9 mouse cellular contexts compared by ENCODE assay signal in genomic region chr11:94882687-94883383, GRCm38 (mm10). TPM values are rescaled to one million over a fixed set of nuclear protein-coding genes. Genes with fewer than 3 reads are reported as not detected.
DNase-seq lines count a peak whose midpoint lies in the region; ATAC-seq and TF ChIP-seq lines count a peak whose summit lies in the region.
"Had no signal": no experiment of that assay in that cellular context is flagged by ENCODE, and none has a peak within 500 bp of the region (broad histone marks: within the 10 kb centered on the region; RNA-seq: fewer than 3 reads in every experiment).

No protein-coding gene starts in this region.

- peak overlapping the region; percentile 61 for H3K4me2 ChIP-seq in heart, embryonic 12.5 days
- H3K4me2 ChIP-seq in hindbrain, embryonic 15.5 days = peak overlapping the region; percentile 38
- peak overlapping the region; percentile 40 for H3K4me2 ChIP-seq in neural tube, embryonic 13.5 days

- peak overlapping the region; percentile 69 for H3K27ac ChIP-seq in heart, embryonic 12.5 days (ENCODE audit: poor library complexity, severe bottlenecking)
- H3K27ac ChIP-seq in embryonic fibroblast, embryonic 13.5 days (ENCODE audit: insufficient read depth, low read length) = peak overlapping the region; percentile 100
- H3K27ac ChIP-seq in hindbrain, embryonic 15.5 days (replicated peaks) = no peak overlapping the region
- H3K27ac ChIP-seq in neural tube, embryonic 13.5 days (replicated peaks) = 0 out of 2 replicates have a peak overlapping the region, but pooled peaks have one; percentile 61

- DNase-seq in heart, adult 9 months (ENCODE audit: low spot score in 2 of 2) = no peak
- DNase-seq in ovary, postnatal 10 days (ENCODE audit: low spot score) = no peak
- DNase-seq in adrenal gland, adult 8-10 months = no peak

- H3K9ac ChIP-seq in heart, embryonic 12.5 days = peak overlapping the region; percentile 42
- H3K9ac ChIP-seq in hindbrain, embryonic 15.5 days = no peak overlapping the region
- peak overlapping the region; percentile 50 for H3K9ac ChIP-seq in neural tube, embryonic 13.5 days

- ATAC-seq in heart, embryonic 12.5 days (ENCODE audit: insufficient number of reproducible peaks, low FRiP score) = peak; percentile 43; the same call in 1 of the 2 replicates
- ATAC-seq in hindbrain, embryonic 15.5 days (ENCODE audit: low FRiP score, low read depth) = no peak
- 0 out of 2 replicates have a peak, but pooled peaks have one; percentile 54 for ATAC-seq in neural tube, embryonic 13.5 days (ENCODE audit: low read depth)
- no peak for ATAC-seq in erythroid progenitor cell, adult 5-6 weeks (replicated peaks; ENCODE audit: low FRiP score, poor library complexity, severe bottlenecking)

- no peak for TF ChIP-seq CTCF in embryonic fibroblast, embryonic 13.5 days (IDR thresholded peaks at IDR 0.05; ENCODE audit: borderline replicate concordance, insufficient read depth, low read length)

- peak overlapping the region; percentile 19 for H3K4me3 ChIP-seq in heart, embryonic 12.5 days
- no peak overlapping the region for H3K4me3 ChIP-seq in embryonic fibroblast, embryonic 13.5 days (ENCODE audit: insufficient read depth, low read length)
- peak overlapping the region; percentile 5 for H3K4me3 ChIP-seq in hindbrain, embryonic 15.5 days
- H3K4me3 ChIP-seq in neural tube, embryonic 13.5 days = no peak overlapping the region
- H3K4me3 ChIP-seq: erythroblast, embryonic 14.5 days had no signal

- H3K36me3 ChIP-seq in heart, embryonic 12.5 days = no peaks in the 10 kb centered on the region
- H3K36me3 ChIP-seq in hindbrain, embryonic 15.5 days = no peaks in the 10 kb centered on the region
- no peaks in the 10 kb centered on the region for H3K36me3 ChIP-seq in neural tube, embryonic 13.5 days

- H3K9me3 ChIP-seq in heart, embryonic 12.5 days (replicated peaks) = no peaks in the 10 kb centered on the region
- no peaks in the 10 kb centered on the region for H3K9me3 ChIP-seq in hindbrain, embryonic 15.5 days
- H3K9me3 ChIP-seq in neural tube, embryonic 13.5 days = no peaks in the 10 kb centered on the region

- peak; percentile 75 for TF ChIP-seq POLR2A in embryonic fibroblast, embryonic 13.5 days (IDR thresholded peaks at IDR 0.05; ENCODE audit: low read depth, low read length)

- 1% methylated on average over 17 of the region's 19 CpGs for WGBS in heart, embryonic 12.5 days
- 5% methylated on average over 19 of the region's 19 CpGs for WGBS in hindbrain, embryonic 15.5 days
- 5% methylated on average over 19 of the region's 19 CpGs for WGBS in neural tube, embryonic 13.5 days

- H3K4me1 ChIP-seq in heart, embryonic 12.5 days (replicated peaks) = peaks cover 36% of the 10 kb centered on the region
- H3K4me1 ChIP-seq in embryonic fibroblast, embryonic 13.5 days (ENCODE audit: control insufficient read depth, insufficient read depth, low read length) = peaks cover 10% of the 10 kb centered on the region
- peaks cover 21% of the 10 kb centered on the region for H3K4me1 ChIP-seq in hindbrain, embryonic 15.5 days (replicated peaks)
- peaks cover 23% of the 10 kb centered on the region for H3K4me1 ChIP-seq in neural tube, embryonic 13.5 days (replicated peaks)

- H3K27me3 ChIP-seq in heart, embryonic 12.5 days (replicated peaks) = peaks cover 24% of the 10 kb centered on the region
- H3K27me3 ChIP-seq in hindbrain, embryonic 15.5 days = peaks cover 30% of the 10 kb centered on the region
- H3K27me3 ChIP-seq in neural tube, embryonic 13.5 days = peaks cover 39% of the 10 kb centered on the region

RNA-seq across cellular contexts. Expression of gene Col1a1, which starts 53.2 kb away (rescaled TPM):
- polyA plus RNA-seq in heart, embryonic 12.5 days (2016; fragmentation: Nextera tagmentation; extraction: Ambion mirVana) = 404 and 446 TPM in 2 replicates
- 6,098 and 7,850 TPM in 2 replicates for polyA plus RNA-seq in embryonic fibroblast, embryonic 13.5 days (2011; ENCODE audit: insufficient read length, low read depth, missing spikeins)
- 120 and 145 TPM in 2 replicates for polyA plus RNA-seq in hindbrain, embryonic 15.5 days (2015; fragmentation: Nextera tagmentation; extraction: Ambion mirVana)
- polyA plus RNA-seq in neural tube, embryonic 13.5 days (2015; fragmentation: Nextera tagmentation; extraction: Ambion mirVana) = 187 and 207 TPM in 2 replicates
- total RNA-seq in adrenal gland, adult 8-10 months (2022) = 10 to 100 TPM; 25.9 to 57.5 (median 32.5) TPM
- 1.4 and 2.1 TPM in 2 replicates for total RNA-seq in erythroid progenitor cell, adult 5-6 weeks (2015; ENCODE audit: low replicate concordance)
- 0.90 and 1.9 TPM in 2 replicates for total RNA-seq in erythroid progenitor cell, adult 5-6 weeks (2017; ENCODE audit: low replicate concordance)

Comparison
In these comparisons a context has a peak if more than half of its experiments do, and no peak if none do; other contexts are left out.
1. ATAC-seq: peak in heart, embryonic 12.5 days (single experiment) and neural tube, embryonic 13.5 days (single experiment); none in hindbrain, embryonic 15.5 days (single experiment) and erythroid progenitor cell, adult 5-6 weeks (single experiment).
2. H3K4me3 ChIP-seq: peak in heart, embryonic 12.5 days (single experiment) and hindbrain, embryonic 15.5 days (single experiment); none in embryonic fibroblast, embryonic 13.5 days (single experiment) and neural tube, embryonic 13.5 days (single experiment).
3. RNA of gene Col1a1, which starts 53.2 kb away (polyA plus RNA-seq): 6,098 to 7,850 TPM in embryonic fibroblast, embryonic 13.5 days; 404 to 446 TPM in heart, embryonic 12.5 days, 187 to 207 TPM in neural tube, embryonic 13.5 days and 120 to 145 TPM in hindbrain, embryonic 15.5 days; every median in the first group is over 10 times any median in the second.
4. Peak in every context shown above with its lines, with median percentiles within 50 percentile points of each other: H3K4me2 ChIP-seq.